Mouse (Mus musculus) hindbrain, embryonic 15.5 days (tissue): ENCODE results near the gene Rgs3. TPM values are rescaled to one million over a fixed set of nuclear protein-coding genes. Genes with fewer than 3 reads are reported as not detected.

Experiments
- ATAC-seq: fragments of 200-750 bp; cut with Nextera tagmentation; 2 replicates; pipeline ENCODE4 v1.8.0; 2017; ENCODE audit warnings: low read depth, moderate number of reproducible peaks, moderate TSS enrichment; ENCODE audit not compliant: low FRiP score
- H3K27ac ChIP-seq: fragments of 300-500 bp; sonication (generic); replicated peaks from 2 replicates; pipeline ENCODE4 v1.5.1; 2015; ENCODE audit warnings: mild to moderate bottlenecking, inconsistent platforms
- H3K27me3 ChIP-seq: fragments of 300-500 bp; sonication (generic); 2 replicates; pipeline ENCODE4 v1.6.1; 2015; ENCODE audit warnings: control low read depth, inconsistent platforms
- H3K36me3 ChIP-seq: fragments of 300-500 bp; sonication (generic); 2 replicates; pipeline ENCODE4 v1.6.1; 2015; ENCODE audit warnings: control low read depth, inconsistent platforms
- H3K4me1 ChIP-seq: fragments of 300-500 bp; sonication (generic); replicated peaks from 2 replicates; pipeline ENCODE4 v1.6.1; 2015; ENCODE audit warnings: control low read depth, inconsistent platforms
- H3K4me2 ChIP-seq: fragments of 300-500 bp; sonication (generic); 2 replicates; pipeline ENCODE4 v1.6.1; 2015; ENCODE audit warnings: moderate library complexity, mild to moderate bottlenecking, inconsistent platforms
- H3K4me3 ChIP-seq: fragments of 300-500 bp; sonication (generic); 2 replicates; pipeline ENCODE4 v1.5.1; 2015; ENCODE audit warnings: mild to moderate bottlenecking, inconsistent platforms
- H3K9ac ChIP-seq: fragments of 300-500 bp; sonication (generic); 2 replicates; pipeline ENCODE4 v1.6.1; 2015; ENCODE audit warnings: inconsistent platforms
- H3K9me3 ChIP-seq: fragments of 300-500 bp; sonication (generic); 2 replicates; pipeline ENCODE4 v1.6.1; 2016; ENCODE audit warnings: control low read depth, inconsistent platforms
- WGBS: fragments of 180-500 bp; shearing (Covaris S2); methylation state at CpG from one replicate; pipeline ENCODE4 v1.1.7; 2015; 5-methylcytosine and 5-hydroxymethylcytosine counted together
- polyA plus RNA-seq: library from polyadenylated mRNA; unstranded; fragments of >200 nt; fragmentation: Nextera tagmentation; extraction: Ambion mirVana; gene quantifications from 2 replicates; pipeline ENCODE4 v1.2.1, GENCODE M21; 2015

Gene Rgs3
- polyA plus RNA-seq, 1 experiment from 2014 or later, result 69.3 TPM

DNA sequence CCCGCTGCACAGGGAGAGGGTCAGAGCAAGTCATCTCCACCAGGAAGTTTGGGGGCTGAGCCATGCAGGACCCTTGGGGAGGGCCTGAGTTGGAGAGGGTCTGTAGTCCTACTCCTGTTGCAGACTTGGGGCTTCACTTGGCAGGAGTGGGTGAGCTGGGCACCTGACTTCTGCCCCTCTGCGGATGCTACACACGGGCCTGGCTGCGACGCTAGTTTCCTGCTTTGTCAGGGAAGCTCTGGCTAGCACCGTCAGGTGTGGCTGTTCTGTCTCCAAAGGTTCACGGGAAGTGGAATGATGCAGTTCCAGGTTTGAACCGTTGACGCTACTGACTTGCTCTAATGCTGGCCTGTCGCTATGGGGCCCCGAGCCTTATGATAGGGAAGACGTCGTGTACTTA, 144.6 kb downstream of the Rgs3 start:
- no peak for ATAC-seq
- Histone ChIP-seq H3K27ac (no peak overlapping the region), H3K36me3 (peaks cover 23% of the 10 kb centered on the region), H3K9ac (no peak overlapping the region), H3K4me3 (no peak overlapping the region), H3K4me1 (peaks cover 15% of the 10 kb centered on the region), H3K27me3 (no peaks in the 10 kb centered on the region), H3K4me2 (no peak overlapping the region), H3K9me3 (no peaks in the 10 kb centered on the region)
- WGBS, result 94% methylated on average over 13 of the region's 13 CpGs

GRCm38 (mm10) chr4:62705013-62705412, 145.4 kb downstream of the Rgs3 start:
- Histone ChIP-seq H3K4me3 (no peak overlapping the region), H3K4me2 (no peak overlapping the region), H3K4me1 (peaks cover 6% of the 10 kb centered on the region; the same call in 1 of the 2 replicates), H3K27me3 (no peaks in the 10 kb centered on the region), H3K27ac (no peak overlapping the region), H3K36me3 (peaks cover 20% of the 10 kb centered on the region), H3K9ac (no peak overlapping the region), H3K9me3 (no peaks in the 10 kb centered on the region)
- WGBS, result 69% methylated on average over 10 of the region's 10 CpGs
- no peak for ATAC-seq

GRCm38 (mm10) chr4:62705749-62706148, 146.1 kb downstream of the Rgs3 start:
- Histone ChIP-seq H3K36me3 (peaks cover 13% of the 10 kb centered on the region), H3K27ac (no peak overlapping the region), H3K4me2 (no peak overlapping the region), H3K4me3 (no peak overlapping the region), H3K27me3 (no peaks in the 10 kb centered on the region), H3K9me3 (no peaks in the 10 kb centered on the region), H3K4me1 (no peaks in the 10 kb centered on the region), H3K9ac (no peak overlapping the region)
- no peak for ATAC-seq
- 57% methylated on average over 3 of the region's 3 CpGs for WGBS

GRCm38 (mm10) chr4:62708084-62708483, 148.4 kb downstream of the Rgs3 start:
- no peaks in the 10 kb centered on the region for H3K4me1 ChIP-seq
- H3K36me3 ChIP-seq, result peaks cover 7% of the 10 kb centered on the region; the same call in 1 of the 2 replicates
- ATAC-seq, result no peak
- H3K9ac ChIP-seq, result no peak overlapping the region
- 81% methylated on average over 7 of the region's 7 CpGs for WGBS
- H3K4me2 ChIP-seq, result no peak overlapping the region
- no peak overlapping the region for H3K4me3 ChIP-seq
- no peaks in the 10 kb centered on the region for H3K27me3 ChIP-seq
- no peak overlapping the region for H3K27ac ChIP-seq
- no peaks in the 10 kb centered on the region for H3K9me3 ChIP-seq

- Histone ChIP-seq H3K27ac (no peak overlapping the region), H3K27me3 (no peaks in the 10 kb centered on the region), H3K4me1 (no peaks in the 10 kb centered on the region), H3K4me3 (no peak overlapping the region), H3K9ac (no peak overlapping the region), H3K9me3 (no peaks in the 10 kb centered on the region), H3K36me3 (no peaks in the 10 kb centered on the region), H3K4me2 (no peak overlapping the region)
- WGBS, result 77% methylated on average over 1 of the region's 1 CpGs
- ATAC-seq, result no peak
Observed at GRCm38 (mm10) chr4:62708994-62709393, 149.3 kb downstream of the Rgs3 start.

GRCm38 (mm10) chr4:62709448-62709847, 149.8 kb downstream of the Rgs3 start:
- Histone ChIP-seq H3K36me3 (no peaks in the 10 kb centered on the region), H3K27ac (no peak overlapping the region), H3K9me3 (no peaks in the 10 kb centered on the region), H3K27me3 (no peaks in the 10 kb centered on the region), H3K4me1 (no peaks in the 10 kb centered on the region), H3K4me2 (no peak overlapping the region), H3K9ac (no peak overlapping the region), H3K4me3 (no peak overlapping the region)
- ATAC-seq, result no peak
- WGBS, result 79% methylated on average over 5 of the region's 5 CpGs

- Histone ChIP-seq H3K9me3 (no peaks in the 10 kb centered on the region), H3K4me1 (no peaks in the 10 kb centered on the region), H3K4me3 (no peak overlapping the region), H3K36me3 (no peaks in the 10 kb centered on the region), H3K27ac (no peak overlapping the region), H3K4me2 (no peak overlapping the region), H3K27me3 (no peaks in the 10 kb centered on the region), H3K9ac (no peak overlapping the region)
- WGBS, result 86% methylated on average over 7 of the region's 7 CpGs
- no peak for ATAC-seq
Observed at GRCm38 (mm10) chr4:62711159-62711558, 151.5 kb downstream of the Rgs3 start.

DNA sequence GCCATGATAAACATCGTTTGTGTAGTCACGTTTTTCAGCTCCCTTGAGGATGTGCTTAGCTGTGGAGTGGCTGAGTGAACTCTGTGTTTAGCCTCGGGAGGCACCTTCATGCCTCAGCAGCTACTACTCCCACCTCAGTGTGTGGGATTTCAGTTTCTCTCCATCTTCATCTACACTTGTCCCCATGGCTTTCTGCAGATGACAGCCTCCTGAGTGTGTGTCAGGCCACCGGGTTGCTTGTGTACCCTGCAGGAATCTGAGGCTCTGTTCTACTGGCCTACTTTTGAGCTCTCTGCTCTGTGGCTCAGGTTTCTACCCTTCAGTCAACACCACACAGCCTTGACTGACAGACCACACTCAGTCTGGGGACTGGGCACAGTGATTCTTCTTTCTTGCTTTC, 151.9 kb downstream of the Rgs3 start:
- H3K9ac ChIP-seq, result no peak overlapping the region
- no peak for ATAC-seq
- WGBS, result 75% methylated on average over 4 of the region's 4 CpGs
- H3K27me3 ChIP-seq, result no peaks in the 10 kb centered on the region
- H3K4me3 ChIP-seq, result no peak overlapping the region
- no peak overlapping the region for H3K4me2 ChIP-seq
- H3K9me3 ChIP-seq, result no peaks in the 10 kb centered on the region
- no peak overlapping the region for H3K27ac ChIP-seq
- no peaks in the 10 kb centered on the region for H3K4me1 ChIP-seq
- H3K36me3 ChIP-seq, result no peaks in the 10 kb centered on the region

GRCm38 (mm10) chr4:62720861-62721260, 161.2 kb downstream of the Rgs3 start:
- no peak overlapping the region for H3K4me3 ChIP-seq
- H3K27ac ChIP-seq, result no peak overlapping the region
- no peaks in the 10 kb centered on the region for H3K9me3 ChIP-seq
- no peak overlapping the region for H3K9ac ChIP-seq
- H3K27me3 ChIP-seq, result no peaks in the 10 kb centered on the region
- no peaks in the 10 kb centered on the region for H3K36me3 ChIP-seq
- H3K4me2 ChIP-seq, result no peak overlapping the region
- no peak for ATAC-seq
- H3K4me1 ChIP-seq, result no peaks in the 10 kb centered on the region

GRCm38 (mm10) chr4:62722021-62722426, 162.4 kb downstream of the Rgs3 start:
- WGBS, result 34% methylated on average over 3 of the region's 3 CpGs
- no peak overlapping the region for H3K4me2 ChIP-seq
- no peaks in the 10 kb centered on the region for H3K4me1 ChIP-seq
- H3K9me3 ChIP-seq, result no peaks in the 10 kb centered on the region
- H3K4me3 ChIP-seq, result no peak overlapping the region
- H3K9ac ChIP-seq, result no peak overlapping the region
- H3K27ac ChIP-seq, result no peak overlapping the region
- H3K27me3 ChIP-seq, result no peaks in the 10 kb centered on the region
- no peak for ATAC-seq
- H3K36me3 ChIP-seq, result no peaks in the 10 kb centered on the region

GRCm38 (mm10) chr4:62723795-62724194, 164.1 kb downstream of the Rgs3 start:
- Histone ChIP-seq H3K9me3 (no peaks in the 10 kb centered on the region), H3K27me3 (no peaks in the 10 kb centered on the region), H3K9ac (no peak overlapping the region), H3K27ac (no peak overlapping the region), H3K36me3 (no peaks in the 10 kb centered on the region), H3K4me2 (no peak overlapping the region), H3K4me1 (0 out of 2 replicates have a peak, but pooled peaks cover 6% of the 10 kb centered on the region), H3K4me3 (no peak overlapping the region)
- no peak for ATAC-seq
- WGBS, result 89% methylated on average over 5 of the region's 5 CpGs

GRCm38 (mm10) chr4:62726282-62726937, 166.8 kb downstream of the Rgs3 start:
- Histone ChIP-seq H3K27ac (no peak overlapping the region), H3K9me3 (no peaks in the 10 kb centered on the region), H3K4me1 (0 out of 2 replicates have a peak, but pooled peaks cover 6% of the 10 kb centered on the region), H3K27me3 (no peaks in the 10 kb centered on the region), H3K9ac (no peak overlapping the region), H3K4me2 (no peak overlapping the region), H3K4me3 (no peak overlapping the region), H3K36me3 (no peaks in the 10 kb centered on the region)
- 0 out of 2 replicates have a peak, but pooled peaks have one; percentile 28 for ATAC-seq
- 83% methylated on average over 5 of the region's 5 CpGs for WGBS
